Mouse (Mus musculus) forebrain, embryonic 14.5 days (tissue): ENCODE measurements at regions not wholly inside any gene's neighbourhood (a gene's known extent, or its start where the extent isn't known, plus 50 kb on each side); places are given as distances from the start of the nearest gene placed in this dataset.
A peak's percentile ranks its signal among the peaks of the same experiment; 100 is the strongest.

Experiments
- ATAC-seq: fragments of 200-750 bp; cut with Nextera tagmentation; 2 replicates; pipeline ENCODE4 v1.8.0; 2017; ENCODE audit warnings: mild to moderate bottlenecking, moderate library complexity
- DNase-seq: peaks from one replicate; pipeline ENCODE4 v3.0.0-alpha.2; 2015; ENCODE audit warnings: low spot score
- H3K27ac ChIP-seq: fragments of 300-500 bp; sonication (generic); 2 replicates; pipeline ENCODE4 v1.5.1; 2014; ENCODE audit warnings: low read depth, mild to moderate bottlenecking, control low read depth, low read length, moderate library complexity
- H3K27me3 ChIP-seq: fragments of 300-500 bp; sonication (generic); replicated peaks from 2 replicates; pipeline ENCODE4 v1.6.1; 2014; ENCODE audit warnings: low read length, control low read depth, mixed read lengths; ENCODE audit not compliant: control insufficient read depth, insufficient read depth
- H3K36me3 ChIP-seq: fragments of 300-500 bp; sonication (generic); 2 replicates; pipeline ENCODE4 v1.6.1; 2014; ENCODE audit warnings: low read length, control low read depth; ENCODE audit not compliant: control insufficient read depth, insufficient read depth
- H3K4me1 ChIP-seq: fragments of 300-500 bp; sonication (generic); 2 replicates; pipeline ENCODE4 v1.6.1; 2014; ENCODE audit warnings: antibody characterized with exemption, low read length, control low read depth; ENCODE audit not compliant: control insufficient read depth, insufficient read depth
- H3K4me2 ChIP-seq: fragments of 300-500 bp; sonication (generic); 2 replicates; pipeline ENCODE4 v1.6.1; 2014; ENCODE audit warnings: mild to moderate bottlenecking, control low read depth, low read length
- H3K4me3 ChIP-seq: fragments of 300-500 bp; sonication (generic); 2 replicates; pipeline ENCODE4 v1.5.1; 2014; ENCODE audit warnings: low read depth, low read length, control low read depth
- H3K9ac ChIP-seq: fragments of 300-500 bp; sonication (generic); 2 replicates; pipeline ENCODE4 v1.6.1; 2014; ENCODE audit warnings: mild to moderate bottlenecking, low read length, control low read depth, moderate library complexity
- H3K9me3 ChIP-seq: fragments of 300-500 bp; sonication (generic); replicated peaks from 2 replicates; pipeline ENCODE4 v1.6.1; 2016; ENCODE audit warnings: low read length, control low read depth, mixed read lengths; ENCODE audit not compliant: control insufficient read depth
- WGBS: fragments of 180-500 bp; shearing (Covaris S2); extraction: QIAGEN DNeasy Blood & Tissue Kit; methylation state at CpG from one replicate; pipeline ENCODE4 v1.1.7; 2014; 5-methylcytosine and 5-hydroxymethylcytosine counted together

DNA sequence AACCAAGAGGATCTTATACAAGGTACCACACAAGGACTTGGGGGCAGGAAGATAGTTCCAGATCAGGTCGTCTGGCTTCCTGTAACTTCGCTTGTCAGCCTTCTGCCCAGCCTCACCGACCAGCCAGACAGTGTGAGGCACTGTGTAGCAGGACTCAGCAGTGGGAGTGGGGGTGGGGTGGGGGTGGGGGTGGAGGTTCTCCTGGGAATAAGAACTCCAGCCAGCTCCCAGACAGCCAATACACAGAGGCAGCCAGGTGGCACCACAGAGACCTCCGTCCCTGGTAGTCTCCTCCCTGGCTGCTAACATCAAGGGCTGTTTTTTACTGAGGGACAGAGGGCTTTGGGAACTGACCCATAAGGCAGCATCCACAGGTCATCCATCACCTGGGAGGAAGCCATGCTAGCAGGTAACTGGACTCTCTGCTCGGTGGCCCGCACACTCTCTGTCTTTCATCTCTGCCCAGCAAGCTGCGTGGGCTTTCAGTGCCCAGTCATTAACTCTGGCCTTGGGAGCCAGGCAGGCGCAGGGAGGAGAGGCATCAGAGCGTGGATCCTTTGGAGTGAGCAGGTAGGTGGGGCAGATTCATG, 60.3 kb upstream of the Wnt4 start:
- Histone ChIP-seq H3K4me3 (no peak overlapping the region), H3K27me3 (no peaks in the 10 kb centered on the region), H3K4me1 (no peaks in the 10 kb centered on the region), H3K27ac (no peak overlapping the region), H3K9me3 (no peaks in the 10 kb centered on the region), H3K36me3 (no peaks in the 10 kb centered on the region), H3K9ac (no peak overlapping the region), H3K4me2 (no peak overlapping the region)
- 83% methylated on average over 9 of the region's 9 CpGs for WGBS
- ATAC-seq (no peak), DNase-seq (no peak)

DNA sequence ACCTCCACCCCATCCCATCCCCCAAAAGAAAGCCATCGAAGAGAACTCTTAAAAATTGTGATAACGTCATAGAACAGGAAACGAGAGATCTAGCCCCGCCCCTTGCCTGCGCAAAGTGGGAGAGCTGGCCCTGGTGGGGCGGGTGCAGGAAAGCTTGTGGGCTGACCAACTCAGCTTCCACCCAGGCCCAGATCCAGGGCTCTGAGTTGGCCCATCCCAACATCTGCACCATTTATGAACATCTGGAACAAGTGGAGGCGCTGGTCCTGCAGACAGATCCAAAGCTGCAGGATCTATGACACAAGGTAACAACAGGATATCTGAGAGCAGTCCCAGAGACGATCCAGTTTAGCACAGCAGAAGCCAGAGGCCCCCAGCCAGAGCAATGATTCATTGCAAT, 62.7 kb upstream of the Wnt4 start:
- Histone ChIP-seq H3K4me1 (no peaks in the 10 kb centered on the region), H3K27ac (no peak overlapping the region), H3K4me3 (no peak overlapping the region), H3K27me3 (no peaks in the 10 kb centered on the region), H3K9ac (no peak overlapping the region), H3K36me3 (no peaks in the 10 kb centered on the region), H3K4me2 (no peak overlapping the region), H3K9me3 (no peaks in the 10 kb centered on the region)
- WGBS = 84% methylated on average over 8 of the region's 8 CpGs
- no peak for ATAC-seq
- no peak for DNase-seq

DNA sequence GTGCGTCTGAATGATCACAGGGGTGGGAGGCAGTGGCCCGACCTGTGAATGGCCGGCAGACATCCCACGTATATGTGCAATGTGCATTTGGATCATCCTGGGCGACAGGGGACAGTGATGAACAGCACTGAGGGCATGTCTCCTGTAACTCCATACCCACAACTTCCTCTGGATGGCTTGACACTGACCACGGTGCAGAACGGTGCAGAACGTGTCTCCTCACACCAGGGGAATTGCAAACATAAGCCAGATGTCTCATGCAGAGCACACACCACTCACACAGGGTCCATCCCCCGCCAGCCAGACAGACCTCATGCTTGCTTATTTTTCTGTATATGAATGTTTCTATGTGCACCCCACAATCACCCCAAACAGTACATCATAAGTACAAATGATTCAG, 64.4 kb upstream of the Wnt4 start:
- Histone ChIP-seq H3K9me3 (no peaks in the 10 kb centered on the region), H3K4me1 (no peaks in the 10 kb centered on the region), H3K4me3 (no peak overlapping the region), H3K4me2 (no peak overlapping the region), H3K27me3 (no peaks in the 10 kb centered on the region), H3K27ac (no peak overlapping the region), H3K9ac (no peak overlapping the region), H3K36me3 (no peaks in the 10 kb centered on the region)
- WGBS = 84% methylated on average over 9 of the region's 9 CpGs
- ATAC-seq = no peak
- DNase-seq = no peak

DNA sequence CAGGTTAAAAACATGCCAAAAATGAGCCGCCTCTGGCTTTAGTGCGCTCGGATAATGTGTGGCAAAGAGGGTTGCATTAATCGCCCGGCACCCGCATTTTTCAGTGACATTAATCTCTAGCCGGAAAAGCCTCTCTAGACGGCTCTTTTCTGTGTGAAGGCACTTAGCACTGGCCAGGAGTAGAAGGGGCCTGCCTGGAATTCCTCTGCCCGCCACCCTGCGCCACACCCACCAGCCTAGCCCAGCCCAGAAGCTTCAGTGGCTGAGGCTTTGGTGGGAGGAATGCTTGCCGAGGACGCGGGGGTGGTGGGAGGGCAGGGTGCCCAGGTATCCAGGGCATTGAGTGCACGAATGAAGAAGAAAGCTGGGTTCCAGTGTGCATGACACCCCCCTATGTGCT, 65.2 kb upstream of the Wnt4 start:
- ATAC-seq = no peak
- Histone ChIP-seq H3K9ac (no peak overlapping the region), H3K27ac (no peak overlapping the region), H3K9me3 (no peaks in the 10 kb centered on the region), H3K36me3 (no peaks in the 10 kb centered on the region), H3K4me3 (no peak overlapping the region), H3K27me3 (no peaks in the 10 kb centered on the region), H3K4me1 (no peaks in the 10 kb centered on the region), H3K4me2 (no peak overlapping the region)
- 37% methylated on average over 14 of the region's 14 CpGs for WGBS
- no peak for DNase-seq

DNA sequence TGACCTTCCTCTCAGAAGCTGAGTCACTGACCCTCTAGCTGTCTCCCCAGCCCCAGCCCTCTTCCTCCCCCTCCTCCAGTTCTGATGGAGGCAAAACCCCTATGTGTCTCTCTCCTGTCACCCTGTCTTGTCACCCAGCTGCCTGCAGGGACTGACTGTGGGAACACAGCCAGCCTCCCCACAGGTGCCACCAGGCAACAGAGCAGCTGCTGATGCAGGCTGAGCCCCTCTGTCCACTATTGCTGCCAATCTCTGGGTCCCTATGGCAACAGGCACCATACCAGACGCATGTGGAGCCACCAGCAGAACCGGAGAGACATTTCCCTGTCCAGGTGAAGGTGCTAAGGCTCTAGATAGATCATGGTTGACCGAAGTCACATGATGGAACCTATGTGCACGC, 66.0 kb upstream of the Wnt4 start:
- WGBS = 80% methylated on average over 4 of the region's 4 CpGs

DNA sequence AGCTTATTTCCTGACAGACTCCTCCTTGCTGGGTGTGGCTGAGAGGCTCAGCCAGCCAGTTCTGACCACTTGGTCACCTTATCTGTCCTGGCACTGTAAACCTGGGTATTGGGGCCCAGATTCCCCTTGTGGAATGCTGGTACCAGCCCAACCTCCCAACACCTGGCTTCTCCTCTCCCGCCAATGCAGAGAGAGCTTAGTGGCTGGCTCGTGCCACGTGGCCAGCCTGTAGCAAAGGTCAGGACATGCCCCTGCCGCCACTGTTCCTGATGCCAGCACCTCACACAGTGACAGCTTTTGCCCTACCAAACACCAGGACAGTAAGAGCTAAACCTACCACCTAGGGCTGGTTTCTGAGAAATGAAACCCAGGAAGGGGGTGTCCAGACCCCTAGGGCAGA, 66.8 kb upstream of the Wnt4 start:
- Histone ChIP-seq H3K27ac (no peak overlapping the region), H3K4me2 (no peak overlapping the region), H3K27me3 (no peaks in the 10 kb centered on the region), H3K4me1 (no peaks in the 10 kb centered on the region), H3K4me3 (no peak overlapping the region), H3K36me3 (no peaks in the 10 kb centered on the region), H3K9me3 (no peaks in the 10 kb centered on the region), H3K9ac (no peak overlapping the region)
- WGBS = 73% methylated on average over 4 of the region's 4 CpGs
- ATAC-seq = no peak
- DNase-seq = no peak

More for the DNA sequence above, 66.0 kb upstream of the Wnt4 start:
- ATAC-seq (no peak), DNase-seq (peak; percentile 29)
- H3K4me1 ChIP-seq = no peaks in the 10 kb centered on the region
- no peak overlapping the region for H3K9ac ChIP-seq
- H3K36me3 ChIP-seq = no peaks in the 10 kb centered on the region
- no peak overlapping the region for H3K4me2 ChIP-seq
- no peaks in the 10 kb centered on the region for H3K27me3 ChIP-seq
- no peak overlapping the region for H3K27ac ChIP-seq
- H3K9me3 ChIP-seq = no peaks in the 10 kb centered on the region
- no peak overlapping the region for H3K4me3 ChIP-seq

DNA sequence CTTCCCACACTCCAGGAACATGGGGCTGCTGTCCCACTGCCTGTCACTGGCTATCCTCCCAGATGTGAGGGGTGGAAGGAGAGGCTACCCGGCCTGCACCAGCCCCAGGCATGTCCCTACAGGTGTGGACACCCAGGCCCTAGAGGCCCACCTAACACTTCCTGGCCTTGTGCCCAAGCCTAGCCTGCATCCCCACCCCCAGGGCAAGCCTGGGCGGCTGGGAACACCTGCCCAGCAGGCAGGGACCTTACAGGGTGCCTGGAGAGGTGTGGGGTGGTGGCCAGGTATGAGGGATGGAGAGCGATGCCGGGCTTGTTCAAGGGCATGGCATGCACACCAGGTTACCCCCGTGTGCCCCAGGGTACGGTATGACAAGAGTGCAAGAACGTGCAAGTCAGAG, 76.3 kb upstream of the Wnt4 start:
- H3K36me3 ChIP-seq = no peaks in the 10 kb centered on the region
- H3K27me3 ChIP-seq = no peaks in the 10 kb centered on the region
- no peak overlapping the region for H3K27ac ChIP-seq
- no peak overlapping the region for H3K9ac ChIP-seq
- WGBS = 82% methylated on average over 7 of the region's 7 CpGs
- no peaks in the 10 kb centered on the region for H3K4me1 ChIP-seq
- H3K9me3 ChIP-seq = no peaks in the 10 kb centered on the region
- H3K4me2 ChIP-seq = no peak overlapping the region
- ATAC-seq = no peak
- no peak for DNase-seq
- no peak overlapping the region for H3K4me3 ChIP-seq

DNA sequence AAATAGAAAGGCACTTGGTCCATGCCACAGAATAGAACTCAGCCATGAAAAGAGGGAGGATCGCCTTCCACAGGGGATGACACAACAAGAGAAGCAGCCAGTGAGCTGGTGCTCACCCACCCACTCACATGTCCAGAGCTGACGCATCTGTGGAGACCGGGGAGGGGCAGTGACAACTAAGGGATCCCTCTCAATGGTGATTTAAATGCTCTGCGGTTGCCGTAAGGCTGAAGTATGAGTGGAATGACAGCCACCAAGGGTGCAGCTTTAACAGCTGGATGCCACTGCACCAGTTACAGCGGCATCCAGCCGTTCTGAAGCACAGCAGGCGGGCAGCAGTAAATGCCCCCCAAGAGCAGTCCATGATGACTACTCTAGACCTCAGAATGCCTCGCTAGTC, 76.9 kb upstream of the Wnt4 start:
- ATAC-seq (no peak), DNase-seq (no peak)
- H3K27me3 ChIP-seq = no peaks in the 10 kb centered on the region
- no peak overlapping the region for H3K4me3 ChIP-seq
- H3K36me3 ChIP-seq = no peaks in the 10 kb centered on the region
- no peaks in the 10 kb centered on the region for H3K4me1 ChIP-seq
- H3K4me2 ChIP-seq = no peak overlapping the region
- H3K9ac ChIP-seq = no peak overlapping the region
- WGBS = 55% methylated on average over 9 of the region's 9 CpGs
- no peak overlapping the region for H3K27ac ChIP-seq
- H3K9me3 ChIP-seq = no peaks in the 10 kb centered on the region

DNA sequence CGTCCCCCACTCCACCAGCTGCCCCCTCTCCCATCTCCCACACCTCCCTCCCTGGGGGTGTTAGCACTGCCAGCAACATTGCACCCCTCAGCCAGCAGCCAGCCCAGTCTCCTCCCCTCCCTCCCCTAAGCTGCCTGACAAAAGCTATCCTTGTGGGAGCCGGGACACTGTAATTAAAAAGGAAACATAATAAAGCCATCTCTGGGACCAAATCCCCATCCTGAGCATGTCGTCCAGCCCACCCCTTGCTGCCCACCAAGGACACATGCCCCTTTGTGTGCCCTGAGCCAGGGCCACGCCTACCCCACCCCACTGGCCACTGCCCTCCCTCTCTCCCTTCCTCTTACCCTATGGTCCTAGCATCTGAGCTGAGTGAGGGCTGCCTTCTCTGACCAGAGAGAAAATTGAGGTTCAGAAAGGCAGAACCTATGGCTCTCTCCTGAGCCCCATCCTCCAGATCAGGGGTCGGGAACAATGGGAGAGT, 80.8 kb upstream of the Wnt4 start:
- no peak overlapping the region for H3K4me3 ChIP-seq
- ATAC-seq (no peak), DNase-seq (no peak)
- H3K36me3 ChIP-seq = no peaks in the 10 kb centered on the region
- H3K27me3 ChIP-seq = no peaks in the 10 kb centered on the region
- H3K9ac ChIP-seq = no peak overlapping the region
- H3K9me3 ChIP-seq = no peaks in the 10 kb centered on the region
- H3K4me2 ChIP-seq = no peak overlapping the region
- no peak overlapping the region for H3K27ac ChIP-seq
- H3K4me1 ChIP-seq = no peaks in the 10 kb centered on the region
- WGBS = 23% methylated on average over 5 of the region's 5 CpGs
